Mouse (Mus musculus): Measurements from ENCODE around the gene Ehd4.

Ehd4 gene

DNA sequence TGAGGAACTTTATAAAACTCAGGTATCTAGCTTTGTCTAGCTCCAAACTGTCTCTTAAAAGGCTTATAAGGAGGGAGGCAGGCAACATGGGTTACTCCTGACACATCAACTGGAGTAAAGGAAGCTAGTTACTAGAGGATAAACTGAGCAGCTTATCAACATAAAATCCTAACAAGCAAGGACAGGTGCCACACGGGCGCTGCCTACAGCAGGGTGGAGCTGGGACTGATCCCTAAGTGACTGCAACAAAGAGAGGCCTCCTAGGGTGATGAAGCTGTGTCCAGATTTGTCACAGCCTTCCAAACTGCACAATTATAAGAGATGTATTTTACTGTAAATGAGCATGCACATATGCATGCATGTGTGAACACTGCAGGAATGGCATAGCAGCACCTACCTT lies 47.0 kb downstream of the Ehd4 start:
- DNase-seq (ENCODE audit: low spot score): no peak

DNA sequence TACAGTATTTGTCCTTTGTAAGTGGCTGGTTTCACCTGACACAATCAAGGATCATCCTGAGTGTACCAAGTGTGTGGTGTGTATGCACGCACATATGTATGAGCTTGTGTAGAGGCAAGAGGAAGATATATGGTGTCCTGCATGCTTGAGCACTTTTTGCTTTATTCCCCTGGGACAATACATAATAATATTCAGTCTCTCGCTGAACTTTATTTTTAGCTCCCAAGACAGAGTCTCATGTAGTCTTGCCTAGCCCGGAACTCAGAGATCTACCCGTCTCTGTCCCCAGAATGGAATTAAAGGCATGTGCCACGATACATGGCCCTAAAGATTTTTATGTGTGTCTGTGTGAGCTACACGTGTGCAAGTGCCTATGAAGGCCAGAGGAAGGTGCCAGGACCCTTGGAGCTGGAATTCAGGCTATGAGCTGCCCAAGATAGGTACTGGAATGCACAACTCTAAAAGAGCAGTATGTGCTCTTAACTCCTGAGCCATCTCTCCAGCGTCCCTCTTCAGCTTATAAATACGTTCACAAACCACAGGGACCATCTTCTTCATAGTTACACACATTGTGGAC lies 47.9 kb downstream of the Ehd4 start:
- DNase-seq (ENCODE audit: low spot score): no peak

DNA sequence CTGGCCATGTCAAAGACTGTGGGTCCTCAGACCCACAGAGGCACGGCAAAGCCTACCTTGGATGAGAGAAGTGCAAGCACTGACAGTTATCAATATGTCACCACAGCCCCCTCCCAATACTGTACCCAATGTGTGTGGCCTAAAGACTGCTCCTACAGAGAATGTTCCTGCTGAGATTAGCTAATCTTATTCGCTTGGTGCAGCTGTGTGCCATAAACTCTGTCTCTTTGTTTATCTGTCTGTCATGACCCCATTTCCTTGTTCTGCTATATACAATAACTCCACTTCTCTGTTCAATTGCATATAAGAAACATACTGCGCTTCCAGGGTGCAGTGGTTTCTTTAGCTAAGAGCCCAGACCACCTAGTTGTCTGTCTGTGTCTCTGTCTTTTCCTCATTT lies 48.5 kb downstream of the Ehd4 start:
- no peak for DNase-seq (ENCODE audit: low spot score)

DNA sequence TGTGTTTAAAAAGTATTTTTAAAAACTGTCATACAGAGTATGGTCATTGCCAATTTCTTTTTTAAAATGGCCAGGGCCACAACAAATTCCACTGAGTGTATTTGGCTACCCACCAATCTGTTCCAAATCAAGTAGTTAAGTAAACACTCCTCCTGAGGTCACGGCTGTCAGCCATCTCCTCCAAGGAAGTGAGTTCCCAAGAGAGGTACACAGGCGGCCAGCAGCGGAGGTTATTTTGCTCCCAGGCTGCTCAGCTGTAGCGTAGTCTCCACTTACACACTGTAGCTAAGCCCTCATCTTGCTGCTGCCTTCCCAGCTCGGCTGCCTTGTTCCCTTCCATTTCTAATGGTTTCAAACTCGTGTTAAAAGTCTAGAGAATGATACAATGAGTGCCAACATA lies 51.5 kb downstream of the Ehd4 start:
- no peak for DNase-seq (ENCODE audit: low spot score)

DNA sequence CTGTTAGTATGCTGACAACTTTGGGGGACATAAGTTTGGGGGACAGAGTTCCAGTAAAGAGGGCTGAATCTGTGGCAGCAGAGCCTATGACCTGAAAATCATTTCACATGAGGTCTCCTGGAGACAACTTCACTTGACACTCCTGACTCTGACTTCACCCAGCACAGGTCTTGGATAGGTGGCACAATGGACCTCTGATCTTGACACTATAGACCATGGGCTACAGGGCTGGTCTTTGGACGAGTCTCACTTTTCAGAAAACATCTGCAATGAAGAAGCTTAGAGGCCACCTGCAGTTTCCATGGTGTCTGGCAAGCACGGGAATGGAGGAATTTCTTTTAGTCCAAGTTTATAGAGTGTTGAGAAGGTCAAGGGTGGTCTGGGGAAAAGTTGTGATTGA lies 52.0 kb downstream of the Ehd4 start:
- no peak for DNase-seq (ENCODE audit: low spot score)

DNA sequence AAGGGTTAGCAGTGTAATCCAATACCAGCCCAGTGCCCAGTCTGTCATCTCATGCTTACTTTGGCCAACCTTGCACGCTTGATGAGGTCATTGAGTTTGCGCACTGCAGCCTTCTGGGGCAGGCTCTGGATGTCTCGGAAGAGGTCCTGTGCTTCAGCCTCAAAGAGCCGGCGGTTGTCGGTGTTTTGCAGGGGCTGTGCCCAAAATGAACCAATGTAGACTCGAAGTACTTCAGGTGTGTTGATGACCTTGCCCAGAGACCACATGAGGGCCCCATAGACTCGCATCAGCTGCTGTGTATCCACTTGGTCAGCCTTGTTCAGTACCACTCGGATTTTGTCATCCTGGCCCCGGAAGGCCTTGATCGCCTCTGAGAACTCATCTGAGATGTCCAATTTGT lies 52.4 kb downstream of the Ehd4 start:
- no peak for DNase-seq (ENCODE audit: low spot score)

DNA sequence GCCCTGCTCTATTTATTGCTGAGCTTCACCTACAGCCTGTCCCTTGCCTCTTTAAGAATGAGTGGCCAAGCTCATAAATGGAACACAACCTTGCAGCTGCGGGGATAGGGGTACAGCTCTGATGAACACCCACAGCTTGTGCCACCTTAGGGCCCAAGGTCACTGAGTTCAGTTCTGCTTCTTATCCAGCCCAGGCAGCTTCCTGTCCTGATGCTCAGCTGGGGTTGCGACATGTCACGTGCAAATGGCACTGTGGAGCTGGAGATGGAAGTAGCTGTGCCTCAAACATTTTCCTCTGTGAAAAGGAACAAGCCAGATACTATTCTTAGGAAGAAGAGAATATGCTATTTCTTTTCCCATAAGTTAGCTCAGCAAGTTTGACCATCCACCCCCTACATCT lies 54.5 kb downstream of the Ehd4 start:
- no peak for DNase-seq (ENCODE audit: low spot score)

DNA sequence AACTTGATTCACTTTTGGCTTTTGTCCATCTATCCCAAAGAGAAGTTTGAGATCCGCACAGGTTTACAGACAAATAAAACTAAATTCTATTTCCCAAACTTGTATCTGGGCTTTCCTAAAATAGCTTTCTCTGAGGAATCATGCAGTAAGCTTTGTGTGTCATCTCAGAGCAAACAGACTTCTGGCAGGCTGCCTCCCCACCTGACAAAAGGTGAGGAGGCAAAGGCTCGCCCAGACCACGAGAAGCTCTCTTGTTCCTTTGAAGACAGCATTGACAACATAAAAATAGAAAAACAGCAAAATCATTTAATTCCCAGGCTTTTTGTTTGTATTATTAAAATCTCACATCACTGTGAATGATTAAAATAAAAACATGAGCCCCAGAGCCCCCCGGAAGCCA lies 55.1 kb downstream of the Ehd4 start:
- no peak for DNase-seq (ENCODE audit: low spot score)

DNA sequence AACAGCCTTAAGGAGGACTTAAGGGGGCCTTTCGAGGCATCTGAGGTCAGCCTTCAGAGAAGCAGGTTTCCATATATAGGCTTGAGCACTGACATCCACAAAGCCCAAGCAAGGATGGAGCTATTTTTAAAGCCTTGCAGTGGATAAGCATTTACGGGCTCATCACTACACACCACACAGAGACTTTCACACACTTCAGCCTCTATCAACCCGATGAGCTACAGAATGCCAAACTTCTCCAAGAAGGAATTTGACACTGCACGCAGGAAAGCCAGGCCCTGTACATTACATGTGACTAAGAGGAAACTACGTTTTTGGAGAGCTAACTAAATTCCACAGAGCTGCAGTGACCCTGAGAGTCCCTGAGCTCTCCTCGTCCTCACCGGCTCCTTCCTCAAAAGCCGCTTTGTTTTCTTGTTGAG lies 55.6 kb downstream of the Ehd4 start:
- DNase-seq (ENCODE audit: low spot score): no peak

DNA sequence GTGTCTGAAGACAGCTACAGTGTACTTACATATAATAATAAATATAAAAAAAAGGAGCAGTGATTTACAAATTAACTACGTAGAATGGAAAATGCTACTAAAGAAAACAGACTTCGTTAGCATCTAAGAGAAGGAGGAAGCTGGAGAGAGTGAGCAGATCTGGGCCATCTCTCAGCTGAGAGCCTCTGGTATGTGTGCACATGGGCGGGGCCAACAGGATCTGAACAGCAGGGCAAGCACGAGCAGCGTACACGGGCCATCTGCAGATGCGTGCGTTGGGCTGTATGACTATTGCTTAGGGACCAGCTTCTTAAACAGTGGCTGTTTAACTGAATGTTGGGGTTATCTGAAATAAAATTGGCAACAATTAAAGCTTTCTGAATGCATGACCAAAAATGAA lies 56.5 kb downstream of the Ehd4 start:
- DNase-seq (ENCODE audit: low spot score): no peak

DNA sequence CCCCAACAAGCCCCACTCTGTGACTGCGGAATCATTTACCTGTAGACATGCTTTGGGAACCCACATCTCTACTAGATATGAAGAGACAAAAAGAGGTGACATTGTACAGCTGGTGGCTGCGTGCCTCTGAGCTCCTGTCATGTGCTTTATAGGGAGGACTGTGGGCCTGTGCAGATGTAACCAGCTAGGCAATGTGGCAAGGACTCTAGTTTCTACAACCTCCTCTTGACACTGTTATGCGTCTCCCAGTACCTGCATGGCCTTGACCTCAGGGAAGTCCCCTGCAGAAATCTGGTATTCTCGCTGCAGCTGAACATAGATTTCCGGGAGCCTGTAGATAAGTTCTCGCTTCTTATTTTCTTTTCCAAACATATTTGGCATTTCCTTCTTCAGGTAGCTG lies 57.7 kb downstream of the Ehd4 start:
- DNase-seq (ENCODE audit: low spot score): no peak

DNA sequence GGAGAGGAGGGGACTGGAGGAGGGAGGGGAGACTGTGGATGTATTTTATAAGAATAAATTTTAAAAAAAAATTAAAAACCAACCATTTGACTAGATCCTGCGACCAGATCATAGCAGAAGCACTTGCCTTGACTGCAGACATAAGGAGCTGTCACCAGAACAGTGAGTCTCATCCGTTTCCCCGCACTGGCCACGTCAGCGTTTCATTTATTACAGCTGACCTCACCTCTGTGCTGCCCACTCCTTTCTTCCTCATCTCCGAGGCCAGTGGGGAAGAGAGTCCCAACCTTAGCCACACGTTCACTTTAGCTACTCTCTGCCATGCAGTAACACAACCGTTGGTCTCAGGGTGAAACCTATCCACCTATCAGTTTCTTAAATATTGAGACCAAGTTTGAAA lies 58.2 kb downstream of the Ehd4 start:
- DNase-seq (ENCODE audit: low spot score): no peak

DNA sequence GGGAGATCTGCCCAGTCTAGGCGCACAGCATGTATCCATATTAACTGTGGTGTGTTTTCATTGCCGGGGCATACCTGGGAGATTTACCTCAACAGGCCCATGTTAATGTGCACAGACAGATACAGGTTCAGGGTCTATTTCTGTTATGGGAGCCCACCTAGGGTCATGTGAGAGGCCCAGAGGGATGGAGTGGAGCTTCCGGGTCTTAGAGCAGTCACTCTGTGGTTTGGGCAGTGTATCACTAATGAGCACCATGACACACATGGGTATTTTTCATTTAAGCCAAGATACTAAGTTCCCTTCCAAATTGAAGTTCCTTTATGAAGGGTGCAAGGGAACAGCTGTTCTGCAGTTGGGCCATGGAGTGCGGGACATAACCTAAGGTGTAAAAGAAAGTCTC lies 59.2 kb downstream of the Ehd4 start:
- no peak for DNase-seq (ENCODE audit: low spot score)

DNA sequence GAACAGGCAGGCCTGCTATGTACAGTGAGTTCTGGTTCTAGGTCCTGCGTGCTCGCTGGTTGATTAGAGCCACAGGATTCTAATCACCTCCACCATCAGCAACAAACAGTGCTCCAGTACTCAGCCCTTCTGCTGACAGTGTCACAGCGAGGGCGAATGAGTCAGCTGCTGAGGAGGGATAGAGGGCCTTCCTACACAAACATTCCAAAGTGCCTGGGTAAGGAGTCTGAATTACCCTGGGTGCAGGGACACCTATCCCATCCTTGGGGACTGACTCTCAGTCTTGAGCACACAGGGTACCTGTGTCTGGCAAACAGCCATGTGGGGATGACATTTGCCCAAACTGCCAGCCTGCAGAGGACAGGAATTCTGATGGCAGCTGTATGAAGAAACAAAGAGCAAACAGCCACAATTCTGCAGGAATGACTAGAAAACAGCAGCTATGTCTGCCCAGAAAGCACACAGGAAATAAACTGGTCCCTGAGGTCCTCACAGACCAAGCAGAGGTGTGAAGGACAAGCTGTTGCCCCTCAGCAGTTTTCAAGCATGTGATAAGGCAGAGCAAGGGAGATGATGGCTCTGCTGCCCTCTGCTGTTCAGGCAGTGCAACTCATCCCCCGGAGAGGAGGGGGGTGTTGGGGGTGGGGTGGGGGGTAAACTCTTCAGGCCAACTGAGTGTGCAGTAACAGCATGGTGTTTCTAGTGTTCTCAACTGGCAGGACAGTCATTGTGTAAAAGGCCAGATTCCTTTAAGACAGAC lies 60.6 kb downstream of the Ehd4 start:
- peak; percentile 78 for DNase-seq (ENCODE audit: low spot score)

DNA sequence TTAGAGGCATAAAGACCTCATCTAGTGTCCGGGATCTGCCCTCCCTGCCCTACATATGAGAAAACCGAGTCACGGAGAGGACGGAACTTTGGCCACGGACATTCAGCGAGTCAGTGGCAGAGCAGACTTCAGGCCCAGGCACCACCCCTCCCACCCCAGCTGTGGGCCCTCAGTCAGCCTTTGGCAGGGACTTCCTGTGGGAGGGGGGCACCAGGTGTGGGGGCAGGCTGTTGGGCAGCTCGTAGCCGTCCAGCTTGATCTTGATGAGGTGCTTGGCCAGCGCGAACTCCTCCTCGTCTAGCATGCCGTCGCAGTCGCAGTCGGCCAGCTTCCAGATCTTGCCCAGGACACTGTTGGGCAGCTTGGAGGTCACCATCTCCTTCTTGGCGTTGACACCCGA lies 63.4 kb downstream of the Ehd4 start:
- no peak for DNase-seq (ENCODE audit: low spot score)

DNA sequence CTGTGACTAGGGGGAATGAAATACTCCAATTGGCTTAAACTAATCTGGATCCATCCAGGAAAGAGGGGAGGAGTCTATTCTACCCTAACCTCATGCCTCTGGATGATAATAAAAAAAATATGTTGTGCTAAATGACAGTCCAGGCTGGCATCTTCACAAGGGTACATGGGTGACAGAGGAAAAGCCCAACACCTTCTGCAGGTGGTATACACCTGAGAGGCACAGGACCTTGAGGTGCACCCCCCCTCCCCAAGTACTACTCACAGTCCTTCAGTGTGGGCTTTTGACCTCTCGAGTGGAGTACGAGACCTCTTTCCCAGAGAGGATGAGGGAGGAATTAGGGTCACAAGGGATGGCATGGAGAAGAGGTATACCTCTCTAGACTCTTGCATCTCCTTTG lies 66.5 kb downstream of the Ehd4 start:
- DNase-seq (ENCODE audit: low spot score): no peak

DNA sequence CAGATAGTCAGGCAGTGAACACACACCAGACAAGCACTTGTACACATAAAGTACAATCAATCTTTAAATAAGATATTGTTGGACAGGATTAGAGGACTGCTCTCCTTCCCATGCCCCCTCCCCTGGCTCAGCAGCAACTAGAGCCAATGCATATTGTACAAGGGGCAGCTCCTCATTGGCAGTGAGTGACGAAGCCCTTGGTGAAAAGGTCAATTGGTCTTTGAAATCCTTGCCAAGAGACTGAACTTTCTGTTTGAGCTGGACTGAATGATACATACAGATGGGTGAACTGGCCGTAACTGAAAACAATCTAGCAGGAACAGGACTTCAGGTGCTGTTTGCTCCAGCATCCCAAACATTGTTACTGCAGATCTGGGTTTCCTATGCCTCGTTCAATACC lies 67.0 kb downstream of the Ehd4 start:
- DNase-seq (ENCODE audit: low spot score): no peak

DNA sequence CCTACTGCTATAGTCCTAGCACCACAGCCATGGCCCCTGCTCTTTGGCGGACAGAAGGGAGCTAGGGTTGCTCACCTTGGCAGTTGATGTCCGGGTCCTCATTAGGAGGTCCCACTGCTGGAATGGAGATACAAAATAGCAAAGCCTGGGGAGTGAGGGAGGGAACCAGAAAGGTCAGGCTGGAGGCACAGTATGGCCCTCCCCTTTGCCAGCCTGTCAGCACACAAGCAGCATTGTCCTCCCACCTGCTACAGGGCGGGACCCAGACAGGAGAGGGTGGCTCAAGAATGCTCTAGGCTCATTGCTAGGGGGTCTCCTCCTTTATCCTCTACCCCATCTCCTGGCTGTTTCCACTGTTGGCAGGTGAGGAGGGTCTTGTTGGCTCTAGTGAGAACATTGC lies 68.4 kb downstream of the Ehd4 start:
- DNase-seq (ENCODE audit: low spot score): no peak

DNA sequence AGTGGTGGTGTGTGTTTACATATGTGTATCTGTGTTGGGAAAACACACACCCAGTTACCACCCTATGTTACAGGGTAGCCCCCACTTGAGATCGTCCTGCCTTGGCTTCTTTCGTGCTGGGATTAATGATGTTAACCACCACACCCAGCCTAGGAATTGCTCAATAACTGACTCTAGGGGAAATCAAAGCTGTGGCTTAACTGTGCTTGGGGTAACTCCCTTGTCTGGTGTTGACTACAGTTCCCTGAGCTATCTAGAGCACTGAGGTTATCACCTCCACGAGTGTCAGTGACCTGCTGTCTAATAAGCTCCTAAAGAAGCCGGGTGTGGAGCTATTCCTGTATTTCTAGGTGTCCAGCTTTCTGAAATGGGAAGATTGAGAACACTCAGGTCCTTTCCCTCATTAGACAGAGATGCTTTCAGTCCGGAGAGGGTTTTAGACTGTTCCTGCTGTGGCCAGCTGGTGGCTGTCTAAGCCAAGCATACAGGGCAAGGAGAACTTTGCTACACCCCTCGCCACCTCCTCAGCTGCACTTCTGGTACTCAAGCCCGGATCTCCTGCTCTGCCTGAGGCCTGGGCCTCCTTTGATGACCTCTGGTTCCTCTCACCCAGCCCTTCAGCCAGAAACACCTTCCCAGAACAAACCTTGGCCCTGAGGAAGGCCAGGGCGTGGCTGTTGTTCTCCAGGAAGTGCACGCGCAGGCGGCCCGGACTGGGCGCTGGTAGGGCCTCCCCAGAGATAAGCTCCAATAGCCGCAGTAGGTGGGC lies 69.6 kb downstream of the Ehd4 start:
- DNase-seq (ENCODE audit: low spot score): peak; percentile 66

DNA sequence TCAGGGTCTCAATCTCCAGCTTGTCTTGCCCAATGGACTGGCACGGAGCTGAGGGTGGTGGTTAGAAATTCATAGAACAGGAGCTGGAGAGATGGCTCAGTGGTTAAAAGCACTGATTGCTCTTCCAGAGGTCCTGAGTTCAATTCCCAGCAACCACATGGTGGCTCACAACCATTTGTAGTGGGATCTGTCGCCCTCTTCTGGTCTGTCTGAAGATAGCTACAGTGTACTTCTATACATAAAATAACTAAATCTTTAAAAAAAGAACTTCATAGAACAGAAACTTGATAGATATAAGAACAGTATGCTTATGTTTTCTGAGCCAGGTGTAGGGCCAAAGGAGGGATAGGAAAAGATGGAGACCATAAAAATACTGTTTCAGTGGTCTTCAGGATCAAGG lies 72.0 kb downstream of the Ehd4 start:
- DNase-seq (ENCODE audit: low spot score): no peak

DNA sequence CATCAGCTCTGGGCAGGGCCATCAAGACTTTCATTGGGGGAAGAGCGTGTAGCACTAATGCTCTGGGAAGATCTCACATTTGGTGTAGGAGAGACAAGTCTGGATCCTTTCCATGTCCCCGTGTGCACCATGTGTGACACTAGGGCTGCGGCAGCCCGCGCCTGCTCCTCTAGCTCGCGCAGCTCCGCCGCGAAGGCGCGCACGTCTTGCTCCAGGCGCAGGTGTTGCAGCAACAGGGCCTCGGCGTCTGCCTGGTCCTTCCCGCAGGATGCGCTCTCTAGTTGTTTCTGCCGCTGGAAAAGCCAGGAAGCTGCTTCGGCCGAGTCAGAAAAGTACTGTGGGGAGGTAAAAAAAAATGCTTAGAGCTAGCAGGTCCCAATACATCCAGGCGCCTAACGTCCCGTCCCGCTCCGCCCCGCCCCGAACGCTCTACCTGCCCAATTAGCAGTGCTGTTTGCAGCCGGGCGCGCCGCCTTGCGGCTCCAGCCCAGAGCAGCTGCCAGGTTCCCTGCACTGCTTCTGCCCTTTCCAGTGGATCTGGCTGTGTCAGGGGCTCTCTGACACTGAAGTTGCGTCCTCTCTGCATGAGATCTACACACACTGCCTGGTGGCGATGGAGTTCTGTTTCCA lies 78.2 kb downstream of the Ehd4 start:
- DNase-seq (ENCODE audit: low spot score): peak; percentile 72

DNA sequence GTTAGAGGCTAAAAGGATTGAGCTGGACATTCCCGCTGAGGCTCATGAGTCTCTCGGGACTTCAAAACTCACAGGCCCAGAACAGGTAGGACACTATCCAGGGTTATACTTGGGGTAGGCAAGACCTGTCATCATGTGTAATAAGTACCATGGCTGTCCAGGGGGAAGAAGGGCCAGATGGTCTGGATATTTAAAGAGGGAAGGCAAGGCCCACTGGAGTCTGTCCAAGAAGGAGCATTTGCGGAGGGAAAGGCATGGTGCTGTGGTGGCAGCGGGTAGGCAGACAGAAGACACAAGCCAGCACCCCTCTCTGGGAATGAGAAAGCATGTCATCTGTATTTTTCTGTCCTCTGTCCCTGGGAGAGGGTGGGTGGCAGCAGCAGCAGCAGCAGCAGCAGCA lies 80.3 kb downstream of the Ehd4 start:
- no peak for DNase-seq (ENCODE audit: low spot score)

DNA sequence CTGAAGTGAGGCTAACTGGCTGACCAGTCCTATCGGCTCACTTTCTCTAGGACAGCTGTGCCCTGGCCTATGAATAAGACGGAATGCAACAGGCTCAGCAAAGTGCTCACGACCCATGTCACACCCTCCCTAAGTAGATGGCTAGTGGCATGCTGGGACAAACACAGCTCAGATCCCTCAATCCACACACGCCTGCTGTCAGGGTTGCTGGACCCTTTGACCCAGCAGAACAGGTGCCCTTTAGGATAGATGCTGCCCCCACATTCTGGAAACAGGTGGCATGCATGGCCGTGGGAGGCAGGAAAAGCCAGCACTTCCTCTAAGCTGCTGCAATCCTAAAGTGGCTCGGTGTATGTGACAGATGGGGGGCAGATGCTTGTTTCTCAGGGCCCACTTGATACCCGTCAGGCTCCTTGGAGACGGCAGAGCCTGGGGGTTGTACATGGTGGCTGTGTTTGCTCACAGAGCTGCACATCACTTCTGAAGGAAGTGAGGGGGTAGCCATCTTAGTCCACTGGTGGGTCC lies 84.9 kb downstream of the Ehd4 start:
- no peak for DNase-seq (ENCODE audit: low spot score)

Data from testis, postnatal 10 days (tissue).